Mouse (Mus musculus): Measurements from ENCODE around the gene Rufy1. TPM values are rescaled to one million over a fixed set of nuclear protein-coding genes. Genes with fewer than 3 reads are reported as not detected.

Rufy1 gene
- total and polyA plus RNA-seq, 2 experiments from 2014 or later = 22.6 to 25.0 TPM

GRCm38 (mm10) chr11:50407235-50407634 lies 23.7 kb downstream of the Rufy1 start:
- H3K9me3 ChIP-seq (ENCODE audit: low read length) = no peaks in the 10 kb centered on the region
- H3K27ac ChIP-seq (ENCODE audit: low read depth, low read length) = no peak overlapping the region
- H3K9ac ChIP-seq = no peak overlapping the region
- no peak for ATAC-seq
- WGBS = 79% methylated on average over 6 of the region's 6 CpGs
- H3K27me3 ChIP-seq (ENCODE audit: insufficient read depth, low read length) = no peaks in the 10 kb centered on the region
- no peak for TF ChIP-seq CTCF (IDR thresholded peaks at IDR 0.05; ENCODE audit: low read depth)
- peaks cover 68% of the 10 kb centered on the region for H3K36me3 ChIP-seq (ENCODE audit: insufficient read depth)
- no peak overlapping the region for H3K4me2 ChIP-seq (ENCODE audit: low read depth)
- H3K4me1 ChIP-seq (ENCODE audit: insufficient read depth) = no peaks in the 10 kb centered on the region
- DNase-seq = no peak
- no peak overlapping the region for H3K4me3 ChIP-seq (ENCODE audit: low read depth, low read length)

GRCm38 (mm10) chr11:50403367-50404014 lies 27.4 kb downstream of the Rufy1 start:
- Histone ChIP-seq H3K4me2 (ENCODE audit: low read depth) (no peak overlapping the region), H3K36me3 (ENCODE audit: insufficient read depth) (peaks cover 75% of the 10 kb centered on the region), H3K4me1 (ENCODE audit: insufficient read depth) (no peaks in the 10 kb centered on the region), H3K27me3 (ENCODE audit: insufficient read depth, low read length) (no peaks in the 10 kb centered on the region), H3K4me3 (ENCODE audit: low read depth, low read length) (no peak overlapping the region), H3K9ac (no peak overlapping the region), H3K9me3 (ENCODE audit: low read length) (no peaks in the 10 kb centered on the region), H3K27ac (ENCODE audit: low read depth, low read length) (no peak overlapping the region)
- DNase-seq (no peak), ATAC-seq (peak; percentile 50)
- no peak for TF ChIP-seq CTCF (IDR thresholded peaks at IDR 0.05; ENCODE audit: low read depth)
- WGBS = 70% methylated on average over 10 of the region's 10 CpGs

GRCm38 (mm10) chr11:50402481-50402880 lies 28.4 kb downstream of the Rufy1 start:
- Histone ChIP-seq H3K27ac (ENCODE audit: low read depth, low read length) (no peak overlapping the region), H3K4me3 (ENCODE audit: low read depth, low read length) (no peak overlapping the region), H3K9me3 (ENCODE audit: low read length) (no peaks in the 10 kb centered on the region), H3K27me3 (ENCODE audit: insufficient read depth, low read length) (no peaks in the 10 kb centered on the region), H3K4me2 (ENCODE audit: low read depth) (no peak overlapping the region), H3K9ac (no peak overlapping the region), H3K36me3 (ENCODE audit: insufficient read depth) (peaks cover 82% of the 10 kb centered on the region), H3K4me1 (ENCODE audit: insufficient read depth) (no peaks in the 10 kb centered on the region)
- no peak for TF ChIP-seq CTCF (IDR thresholded peaks at IDR 0.05; ENCODE audit: low read depth)
- DNase-seq = no peak
- 94% methylated on average over 3 of the region's 3 CpGs for WGBS
- ATAC-seq = no peak

DNA sequence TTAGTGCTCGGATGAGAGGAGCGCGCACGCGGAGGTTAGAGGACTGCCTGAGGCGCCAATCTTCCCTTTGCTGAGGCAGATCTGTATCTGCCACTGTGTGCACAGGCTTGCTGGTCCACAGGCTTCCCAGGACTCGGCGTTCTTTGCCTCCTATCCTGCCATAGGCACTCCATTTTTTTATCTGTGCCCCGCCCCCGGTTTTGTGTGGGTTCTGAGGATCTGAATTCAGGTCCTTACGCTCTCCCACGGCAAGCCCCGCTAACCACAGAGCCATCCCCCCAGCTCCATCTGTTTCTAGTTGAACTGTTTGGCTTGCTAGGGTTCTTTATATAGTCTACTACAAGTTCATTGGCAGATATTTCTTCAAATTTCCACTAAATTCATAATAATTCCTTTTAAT lies 32.1 kb downstream of the Rufy1 start:
- no peaks in the 10 kb centered on the region for H3K9me3 ChIP-seq (ENCODE audit: low read length)
- WGBS = 91% methylated on average over 13 of the region's 13 CpGs
- no peak overlapping the region for H3K9ac ChIP-seq
- no peaks in the 10 kb centered on the region for H3K27me3 ChIP-seq (ENCODE audit: insufficient read depth, low read length)
- peaks cover 82% of the 10 kb centered on the region for H3K36me3 ChIP-seq (ENCODE audit: insufficient read depth)
- ATAC-seq (no peak), DNase-seq (no peak)
- H3K27ac ChIP-seq (ENCODE audit: low read depth, low read length) = no peak overlapping the region
- no peaks in the 10 kb centered on the region for H3K4me1 ChIP-seq (ENCODE audit: insufficient read depth)
- TF ChIP-seq CTCF (IDR thresholded peaks at IDR 0.05; ENCODE audit: low read depth) = no peak
- no peak overlapping the region for H3K4me3 ChIP-seq (ENCODE audit: low read depth, low read length)
- H3K4me2 ChIP-seq (ENCODE audit: low read depth) = no peak overlapping the region

DNA sequence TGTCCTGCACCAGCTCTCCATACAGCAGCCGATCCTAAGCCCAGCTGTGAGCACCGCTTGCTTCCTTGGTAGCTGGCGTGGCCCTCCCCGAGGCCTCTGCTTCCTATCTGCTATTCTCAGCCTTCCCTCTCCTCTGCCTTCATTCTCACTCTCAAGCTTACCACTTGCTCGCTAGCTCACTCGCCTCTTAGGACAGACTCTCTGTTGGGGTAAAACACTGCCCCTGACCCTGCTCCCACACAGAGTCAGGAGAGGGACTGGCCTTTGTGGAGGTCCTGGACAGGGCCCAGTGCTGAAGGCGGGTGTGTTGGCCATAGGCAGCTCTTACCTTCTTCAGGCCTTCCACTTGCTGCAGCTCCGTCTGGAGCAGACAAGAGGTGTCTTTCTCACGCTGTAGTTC lies 33.6 kb downstream of the Rufy1 start:
- Histone ChIP-seq H3K4me3 (ENCODE audit: low read depth, low read length) (no peak overlapping the region), H3K9me3 (ENCODE audit: low read length) (no peaks in the 10 kb centered on the region), H3K27me3 (ENCODE audit: insufficient read depth, low read length) (no peaks in the 10 kb centered on the region), H3K4me1 (ENCODE audit: insufficient read depth) (no peaks in the 10 kb centered on the region), H3K4me2 (ENCODE audit: low read depth) (no peak overlapping the region), H3K9ac (no peak overlapping the region), H3K36me3 (ENCODE audit: insufficient read depth) (peaks cover 82% of the 10 kb centered on the region), H3K27ac (ENCODE audit: low read depth, low read length) (no peak overlapping the region)
- DNase-seq (no peak), ATAC-seq (no peak)
- no peak for TF ChIP-seq CTCF (IDR thresholded peaks at IDR 0.05; ENCODE audit: low read depth)
- 85% methylated on average over 9 of the region's 9 CpGs for WGBS

- ATAC-seq = no peak
- H3K36me3 ChIP-seq (ENCODE audit: insufficient read depth) = peaks cover 81% of the 10 kb centered on the region
These were observed 34.1 kb downstream of the Rufy1 start for GRCm38 (mm10) chr11:50396766-50397307.

GRCm38 (mm10) chr11:50394731-50395130 lies 36.2 kb downstream of the Rufy1 start:
- no peak for DNase-seq
- no peak for ATAC-seq
- WGBS = 93% methylated on average over 7 of the region's 7 CpGs
- Histone ChIP-seq H3K4me3 (ENCODE audit: low read depth, low read length) (no peak overlapping the region), H3K4me1 (ENCODE audit: insufficient read depth) (no peaks in the 10 kb centered on the region), H3K4me2 (ENCODE audit: low read depth) (no peak overlapping the region), H3K27ac (ENCODE audit: low read depth, low read length) (no peak overlapping the region), H3K9ac (no peak overlapping the region), H3K27me3 (ENCODE audit: insufficient read depth, low read length) (no peaks in the 10 kb centered on the region), H3K36me3 (ENCODE audit: insufficient read depth) (peaks cover 84% of the 10 kb centered on the region), H3K9me3 (ENCODE audit: low read length) (no peaks in the 10 kb centered on the region)
- no peak for TF ChIP-seq CTCF (IDR thresholded peaks at IDR 0.05; ENCODE audit: low read depth)

More at GRCm38 (mm10) chr11:50396766-50397307, 34.1 kb downstream of the Rufy1 start:
- WGBS = 88% methylated on average over 11 of the region's 11 CpGs
- H3K27ac ChIP-seq (ENCODE audit: low read depth, low read length) = no peak overlapping the region
- H3K9me3 ChIP-seq (ENCODE audit: low read length) = no peaks in the 10 kb centered on the region
- no peak for TF ChIP-seq CTCF (IDR thresholded peaks at IDR 0.05; ENCODE audit: low read depth)
- no peaks in the 10 kb centered on the region for H3K4me1 ChIP-seq (ENCODE audit: insufficient read depth)
- no peak overlapping the region for H3K4me3 ChIP-seq (ENCODE audit: low read depth, low read length)
- no peaks in the 10 kb centered on the region for H3K27me3 ChIP-seq (ENCODE audit: insufficient read depth, low read length)
- DNase-seq = no peak
- H3K4me2 ChIP-seq (ENCODE audit: low read depth) = no peak overlapping the region
- no peak overlapping the region for H3K9ac ChIP-seq
